Mouse (Mus musculus) lung, embryonic 16.5 days (tissue): Measurements from ENCODE around the gene Opa1. TPM values are rescaled to one million over a fixed set of nuclear protein-coding genes. Genes with fewer than 3 reads are reported as not detected.
A peak's percentile ranks its signal among the peaks of the same experiment; 100 is the strongest.

ENCODE experiments used
- ATAC-seq: fragments of 200-750 bp; cut with Nextera tagmentation; 2 replicates; pipeline ENCODE4 v1.8.0; 2017; ENCODE audit warnings: low read depth, mild to moderate bottlenecking, moderate library complexity
- H3K27ac ChIP-seq: fragments of 300-500 bp; sonication (generic); 2 replicates; pipeline ENCODE4 v1.5.1; 2014; ENCODE audit warnings: mild to moderate bottlenecking, control low read depth, low read length
- H3K27me3 ChIP-seq: fragments of 300-500 bp; sonication (generic); 2 replicates; pipeline ENCODE4 v1.6.1; 2014; ENCODE audit warnings: low read depth, low read length, mixed read lengths; ENCODE audit not compliant: control insufficient read depth, insufficient read depth
- H3K36me3 ChIP-seq: fragments of 300-500 bp; sonication (generic); 2 replicates; pipeline ENCODE4 v1.6.1; 2014; ENCODE audit warnings: low read length; ENCODE audit not compliant: control insufficient read depth, insufficient read depth
- H3K4me1 ChIP-seq: fragments of 300-500 bp; sonication (generic); replicated peaks from 2 replicates; pipeline ENCODE4 v1.6.1; 2014; ENCODE audit warnings: low read length, mixed read lengths; ENCODE audit not compliant: control insufficient read depth, insufficient read depth
- H3K4me2 ChIP-seq: fragments of 300-500 bp; sonication (generic); 2 replicates; pipeline ENCODE4 v1.6.1; 2014; ENCODE audit warnings: low read depth, low read length, control low read depth
- H3K4me3 ChIP-seq: fragments of 300-500 bp; sonication (generic); 2 replicates; pipeline ENCODE4 v1.5.1; 2014; ENCODE audit warnings: mild to moderate bottlenecking, low read length, control low read depth
- H3K9ac ChIP-seq: fragments of 300-500 bp; sonication (generic); 2 replicates; pipeline ENCODE4 v1.6.1; 2014; ENCODE audit warnings: low read length, control low read depth
- H3K9me3 ChIP-seq: fragments of 300-500 bp; sonication (generic); 2 replicates; pipeline ENCODE4 v1.6.1; 2016; ENCODE audit warnings: low read length; ENCODE audit not compliant: control insufficient read depth
- WGBS: fragments of 180-500 bp; shearing (Covaris S2); extraction: QIAGEN DNeasy Blood & Tissue Kit; methylation state at CpG from one replicate; pipeline ENCODE4 v1.1.7; 2014; 5-methylcytosine and 5-hydroxymethylcytosine counted together
- polyA plus RNA-seq: library from polyadenylated mRNA; unstranded; fragments of >200 nt; fragmentation: Nextera tagmentation; extraction: Ambion mirVana; gene quantifications from 2 replicates; pipeline ENCODE4 v1.2.1, GENCODE M21; 2015

Opa1 gene
- polyA plus RNA-seq, 1 experiment from 2014 or later, result 31.4 TPM

DNA sequence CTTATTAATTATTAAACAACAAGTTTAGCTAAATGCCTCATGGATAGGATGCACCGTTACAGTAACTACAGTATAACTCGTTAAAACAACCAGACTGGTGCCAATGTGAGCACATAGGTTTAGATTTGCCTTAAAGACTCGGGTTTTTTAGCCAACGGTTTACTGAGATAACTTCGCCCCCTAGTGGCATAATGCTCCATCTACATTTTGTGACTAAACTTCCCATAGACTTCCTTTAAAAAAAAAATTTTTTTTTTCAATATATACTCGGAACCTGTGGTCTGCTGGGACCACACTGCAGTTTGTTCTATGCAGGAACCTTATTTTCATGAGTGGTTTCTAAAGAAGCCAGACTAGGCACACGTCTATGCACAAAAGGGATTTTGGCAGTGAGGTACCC is 18.3 kb upstream of the Opa1 start:
- no peak overlapping the region for H3K27ac ChIP-seq
- no peaks in the 10 kb centered on the region for H3K36me3 ChIP-seq
- H3K9ac ChIP-seq, result no peak overlapping the region
- H3K27me3 ChIP-seq, result no peaks in the 10 kb centered on the region
- no peak for ATAC-seq
- no peaks in the 10 kb centered on the region for H3K4me1 ChIP-seq
- no peaks in the 10 kb centered on the region for H3K9me3 ChIP-seq
- H3K4me2 ChIP-seq, result peak overlapping the region; percentile 56
- 3% methylated on average over 7 of the region's 7 CpGs for WGBS
- no peak overlapping the region for H3K4me3 ChIP-seq

DNA sequence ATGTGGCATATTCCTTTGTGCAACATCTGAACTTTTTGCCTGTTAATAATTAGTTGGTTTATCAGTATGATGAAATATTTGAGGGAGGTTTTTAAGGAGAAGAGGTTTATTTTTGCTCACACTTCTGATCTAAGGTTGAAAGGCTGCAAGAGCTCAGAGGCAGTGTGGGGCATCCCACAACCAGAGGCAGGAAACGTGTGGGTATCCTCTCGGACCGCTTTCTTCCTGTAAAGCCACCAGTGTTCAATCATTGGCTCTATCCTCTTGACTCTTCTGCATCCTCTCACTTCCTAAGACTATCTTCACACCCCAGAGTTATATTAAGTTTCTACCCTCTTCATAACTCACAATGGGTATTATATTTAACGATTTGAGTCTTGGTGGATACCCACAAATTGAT is 5.1 kb upstream of the Opa1 start:
- Histone ChIP-seq H3K4me3 (no peak overlapping the region), H3K9me3 (no peaks in the 10 kb centered on the region), H3K27ac (no peak overlapping the region), H3K27me3 (no peaks in the 10 kb centered on the region), H3K9ac (no peak overlapping the region), H3K36me3 (no peaks in the 10 kb centered on the region), H3K4me1 (no peaks in the 10 kb centered on the region), H3K4me2 (no peak overlapping the region)
- no peak for ATAC-seq
- 46% methylated on average over 4 of the region's 4 CpGs for WGBS

DNA sequence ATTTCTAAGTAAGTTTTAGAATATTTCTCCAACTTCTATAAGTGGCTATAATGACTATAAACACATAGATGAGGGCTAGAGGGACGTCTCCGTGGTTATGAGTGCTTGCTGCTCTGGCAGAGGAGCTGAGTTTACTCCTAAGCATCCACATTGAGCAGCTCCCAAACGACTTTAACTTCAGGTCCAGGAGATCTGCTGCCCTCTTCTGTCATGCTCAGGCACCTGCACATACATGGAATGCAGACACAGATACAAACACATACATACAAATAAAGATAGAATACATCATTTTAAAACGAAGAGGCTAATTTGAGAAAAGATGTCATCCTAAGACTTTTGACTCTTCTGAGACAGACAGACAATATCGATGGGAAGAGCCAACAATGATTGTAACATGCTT is 3.5 kb upstream of the Opa1 start:
- H3K4me3 ChIP-seq, result no peak overlapping the region
- ATAC-seq, result no peak
- WGBS, result 10% methylated on average over 5 of the region's 5 CpGs
- H3K9me3 ChIP-seq, result no peaks in the 10 kb centered on the region
- no peaks in the 10 kb centered on the region for H3K27me3 ChIP-seq
- no peak overlapping the region for H3K9ac ChIP-seq
- peaks cover 5% of the 10 kb centered on the region for H3K4me1 ChIP-seq
- no peaks in the 10 kb centered on the region for H3K36me3 ChIP-seq
- no peak overlapping the region for H3K4me2 ChIP-seq
- no peak overlapping the region for H3K27ac ChIP-seq

DNA sequence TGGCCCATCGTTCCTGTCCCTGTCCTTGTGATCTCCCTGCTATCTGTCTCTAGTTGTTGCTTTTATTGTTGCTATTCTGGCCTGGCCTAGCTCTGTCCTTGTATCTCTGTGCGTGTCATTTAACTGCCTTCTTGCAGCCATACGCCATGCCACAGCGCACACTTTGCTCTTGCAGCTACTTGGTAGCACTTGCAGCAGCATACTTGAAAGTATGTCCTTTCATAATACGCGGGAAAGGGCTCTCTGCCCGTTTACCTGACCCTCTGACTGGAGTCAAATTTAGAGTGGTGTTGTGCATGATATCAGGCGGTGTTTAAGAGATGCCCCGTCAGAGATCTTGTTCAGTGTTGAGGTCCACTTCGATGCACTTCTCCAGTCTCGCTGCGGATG is 648 bp downstream of the Opa1 start:
- Histone ChIP-seq H3K36me3 (no peaks in the 10 kb centered on the region), H3K27me3 (no peaks in the 10 kb centered on the region), H3K27ac (no peak overlapping the region), H3K4me3 (peak overlapping the region; percentile 98), H3K4me1 (peaks cover 5% of the 10 kb centered on the region), H3K9me3 (no peaks in the 10 kb centered on the region), H3K9ac (peak overlapping the region; percentile 95), H3K4me2 (peak overlapping the region; percentile 96)
- ATAC-seq, result 0 out of 2 replicates have a peak, but pooled peaks have one; percentile 8
- WGBS, result 6% methylated on average over 12 of the region's 12 CpGs

DNA sequence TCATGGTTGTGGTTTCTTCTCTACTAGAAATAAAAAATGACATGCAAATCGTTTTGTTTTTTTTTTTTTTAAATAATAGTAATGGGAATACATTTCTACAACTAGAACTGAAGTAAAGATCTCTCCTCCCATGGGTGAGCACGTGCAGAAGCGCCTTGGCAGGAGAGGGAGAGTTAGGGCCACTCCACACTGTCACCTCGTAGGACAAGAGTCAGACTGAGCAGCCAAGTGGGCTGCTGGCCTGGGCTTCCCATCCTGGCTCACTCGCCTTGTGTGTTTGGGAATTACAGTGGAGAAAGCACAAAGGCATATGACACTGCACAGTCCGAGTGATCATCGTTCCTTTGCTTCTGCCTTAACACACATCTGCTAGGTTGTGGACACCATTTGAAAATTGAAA is 13.0 kb downstream of the Opa1 start:
- ATAC-seq, result no peak
- H3K9me3 ChIP-seq, result no peaks in the 10 kb centered on the region
- no peak overlapping the region for H3K27ac ChIP-seq
- no peak overlapping the region for H3K4me2 ChIP-seq
- H3K4me1 ChIP-seq, result no peaks in the 10 kb centered on the region
- H3K36me3 ChIP-seq, result peaks cover 16% of the 10 kb centered on the region
- H3K9ac ChIP-seq, result no peak overlapping the region
- H3K27me3 ChIP-seq, result no peaks in the 10 kb centered on the region
- WGBS, result 75% methylated on average over 7 of the region's 7 CpGs
- H3K4me3 ChIP-seq, result no peak overlapping the region

DNA sequence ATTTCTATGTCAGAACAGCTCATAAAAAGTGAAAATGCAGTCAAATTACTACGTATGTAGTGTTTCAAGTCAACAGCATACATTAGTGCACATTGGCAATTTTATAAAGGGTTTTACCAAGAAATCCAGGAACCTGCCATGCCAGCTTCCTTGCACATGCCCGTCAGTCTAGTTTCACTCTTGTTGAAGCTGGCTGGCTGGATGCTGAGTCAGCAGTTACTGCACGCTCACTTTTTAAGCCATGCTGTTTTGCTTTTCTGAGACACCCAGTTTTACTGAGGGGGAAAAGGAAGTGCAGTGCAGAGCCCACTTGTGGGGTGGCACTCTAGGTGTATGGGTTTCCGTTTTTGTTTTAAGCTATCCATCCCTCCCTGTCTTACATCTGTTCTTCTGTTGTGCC is 18.0 kb downstream of the Opa1 start:
- Histone ChIP-seq H3K4me3 (no peak overlapping the region), H3K4me2 (no peak overlapping the region), H3K4me1 (no peaks in the 10 kb centered on the region), H3K27ac (no peak overlapping the region), H3K9me3 (no peaks in the 10 kb centered on the region), H3K36me3 (peaks cover 3% of the 10 kb centered on the region), H3K9ac (no peak overlapping the region), H3K27me3 (no peaks in the 10 kb centered on the region)
- WGBS, result 91% methylated on average over 4 of the region's 4 CpGs
- ATAC-seq, result no peak

DNA sequence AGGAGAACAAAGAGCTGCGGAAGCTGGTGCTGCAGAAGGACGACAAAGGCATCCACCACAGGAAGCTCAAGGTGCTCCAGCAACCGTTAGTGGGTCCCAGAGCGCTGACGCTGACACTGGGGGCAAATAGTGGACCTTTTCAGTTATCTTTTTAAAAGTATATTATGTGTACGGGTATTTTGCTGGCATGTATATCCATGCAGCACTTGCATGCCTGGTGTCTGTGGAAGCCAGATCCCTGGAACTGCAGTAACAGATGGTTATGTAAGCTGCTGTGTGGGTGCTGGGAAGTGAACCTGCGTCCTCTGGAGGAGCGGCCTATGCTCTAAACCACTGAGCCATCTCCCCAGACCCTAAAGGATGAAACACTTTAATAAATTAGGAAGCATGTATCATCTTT is 26.4 kb downstream of the Opa1 start:
- Histone ChIP-seq H3K27ac (no peak overlapping the region), H3K4me1 (no peaks in the 10 kb centered on the region), H3K9me3 (no peaks in the 10 kb centered on the region), H3K27me3 (no peaks in the 10 kb centered on the region), H3K4me3 (no peak overlapping the region), H3K9ac (no peak overlapping the region), H3K4me2 (no peak overlapping the region), H3K36me3 (peaks cover 19% of the 10 kb centered on the region)
- 91% methylated on average over 8 of the region's 8 CpGs for WGBS
- ATAC-seq, result no peak

DNA sequence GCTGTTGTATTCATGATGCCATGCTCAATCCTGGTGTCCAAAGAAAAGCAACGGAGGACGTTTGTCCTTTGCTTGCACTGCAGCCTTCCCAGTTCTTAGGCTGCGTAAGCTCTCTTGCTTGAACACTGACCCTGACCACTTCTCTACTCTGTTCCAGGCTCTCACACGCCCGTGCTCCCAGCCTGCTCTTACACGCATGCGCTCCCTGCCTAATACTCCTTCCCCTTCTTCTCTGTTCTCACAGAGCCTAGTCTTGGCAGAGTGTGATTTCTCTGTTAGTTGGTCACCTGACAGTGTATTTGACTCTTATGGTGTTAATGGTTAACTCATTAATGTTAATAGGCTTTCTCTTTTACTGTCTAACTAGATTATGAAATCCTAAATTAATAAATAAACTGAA is 28.0 kb downstream of the Opa1 start:
- ATAC-seq, result no peak
- no peak overlapping the region for H3K9ac ChIP-seq

DNA sequence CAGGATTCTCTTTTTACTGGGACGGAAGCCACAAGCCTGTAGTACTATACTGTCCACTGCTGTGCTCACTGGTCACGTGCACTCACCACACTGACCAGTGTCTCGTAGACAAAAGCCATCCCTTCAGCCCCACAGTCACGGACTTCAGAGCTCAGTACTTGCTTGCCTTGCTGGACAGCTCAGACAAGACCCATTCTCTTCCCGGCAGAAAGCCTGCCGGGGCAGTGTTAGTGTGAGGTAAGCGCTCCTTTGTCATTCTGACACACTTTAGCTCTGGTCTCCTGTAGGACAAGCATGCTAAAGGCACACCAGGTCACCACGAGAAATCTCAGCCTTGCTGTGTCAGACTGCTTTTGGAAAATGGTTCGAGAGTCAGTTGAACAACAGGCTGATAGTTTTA is 35.6 kb downstream of the Opa1 start:
- no peak for ATAC-seq
- peaks cover 51% of the 10 kb centered on the region for H3K36me3 ChIP-seq
- H3K4me1 ChIP-seq, result no peaks in the 10 kb centered on the region
- WGBS, result 83% methylated on average over 9 of the region's 9 CpGs
- H3K9me3 ChIP-seq, result no peaks in the 10 kb centered on the region
- H3K9ac ChIP-seq, result no peak overlapping the region
- no peak overlapping the region for H3K4me3 ChIP-seq
- H3K4me2 ChIP-seq, result no peak overlapping the region
- H3K27me3 ChIP-seq, result no peaks in the 10 kb centered on the region
- no peak overlapping the region for H3K27ac ChIP-seq

More for the DNA sequence above, 28.0 kb downstream of the Opa1 start:
- Histone ChIP-seq H3K4me2 (no peak overlapping the region), H3K27me3 (no peaks in the 10 kb centered on the region), H3K4me3 (no peak overlapping the region), H3K9me3 (no peaks in the 10 kb centered on the region), H3K27ac (no peak overlapping the region), H3K36me3 (peaks cover 28% of the 10 kb centered on the region), H3K4me1 (no peaks in the 10 kb centered on the region)
- WGBS, result 90% methylated on average over 7 of the region's 7 CpGs

DNA sequence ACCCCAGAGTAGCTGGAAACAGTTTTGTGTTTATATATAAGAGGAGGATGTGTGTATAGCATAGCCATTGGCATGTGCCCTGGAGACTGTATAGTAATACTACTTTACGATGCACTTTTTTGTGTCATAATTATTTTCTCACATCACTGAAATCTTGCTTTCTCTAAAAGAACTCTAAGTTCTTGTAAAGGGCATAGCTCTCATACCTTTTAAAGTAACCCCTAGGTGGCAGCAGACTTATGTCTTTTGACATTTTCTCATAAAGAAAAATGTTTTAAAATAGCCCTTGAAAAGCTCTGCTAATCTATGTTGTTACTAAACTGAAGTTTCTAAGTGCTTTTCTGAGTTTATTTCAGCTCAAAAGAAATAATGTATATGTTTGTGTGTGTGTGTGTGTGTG is 49.9 kb downstream of the Opa1 start:
- no peak for ATAC-seq
- Histone ChIP-seq H3K9ac (no peak overlapping the region), H3K36me3 (peaks cover 35% of the 10 kb centered on the region), H3K4me3 (no peak overlapping the region), H3K9me3 (no peaks in the 10 kb centered on the region), H3K4me2 (no peak overlapping the region), H3K4me1 (no peaks in the 10 kb centered on the region), H3K27me3 (no peaks in the 10 kb centered on the region), H3K27ac (no peak overlapping the region)
- 67% methylated on average over 1 of the region's 1 CpGs for WGBS
